Mouse (Mus musculus): Measurements from ENCODE around the gene Egfr.

Egfr gene

DNA sequence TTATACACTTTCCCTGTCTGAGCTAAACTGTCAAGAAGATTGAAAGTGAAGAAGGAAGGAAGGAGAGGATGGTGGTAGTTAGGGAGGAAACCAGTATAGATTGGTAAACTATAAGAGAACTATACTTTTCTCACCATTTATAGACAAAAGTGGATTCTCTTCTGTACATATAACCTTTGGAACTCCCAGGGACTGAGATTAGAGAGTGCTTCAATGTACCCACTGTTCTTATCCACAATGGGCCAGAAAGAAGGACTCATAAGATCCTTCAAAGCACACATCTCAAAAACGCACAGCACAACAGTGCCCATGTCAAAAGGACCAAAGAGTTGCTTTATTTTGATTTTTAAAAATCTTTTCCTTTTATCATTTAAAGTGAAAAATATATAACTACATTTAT is 148.2 kb downstream of the Egfr start:
- DNase-seq (ENCODE audit: low read depth), result no peak

DNA sequence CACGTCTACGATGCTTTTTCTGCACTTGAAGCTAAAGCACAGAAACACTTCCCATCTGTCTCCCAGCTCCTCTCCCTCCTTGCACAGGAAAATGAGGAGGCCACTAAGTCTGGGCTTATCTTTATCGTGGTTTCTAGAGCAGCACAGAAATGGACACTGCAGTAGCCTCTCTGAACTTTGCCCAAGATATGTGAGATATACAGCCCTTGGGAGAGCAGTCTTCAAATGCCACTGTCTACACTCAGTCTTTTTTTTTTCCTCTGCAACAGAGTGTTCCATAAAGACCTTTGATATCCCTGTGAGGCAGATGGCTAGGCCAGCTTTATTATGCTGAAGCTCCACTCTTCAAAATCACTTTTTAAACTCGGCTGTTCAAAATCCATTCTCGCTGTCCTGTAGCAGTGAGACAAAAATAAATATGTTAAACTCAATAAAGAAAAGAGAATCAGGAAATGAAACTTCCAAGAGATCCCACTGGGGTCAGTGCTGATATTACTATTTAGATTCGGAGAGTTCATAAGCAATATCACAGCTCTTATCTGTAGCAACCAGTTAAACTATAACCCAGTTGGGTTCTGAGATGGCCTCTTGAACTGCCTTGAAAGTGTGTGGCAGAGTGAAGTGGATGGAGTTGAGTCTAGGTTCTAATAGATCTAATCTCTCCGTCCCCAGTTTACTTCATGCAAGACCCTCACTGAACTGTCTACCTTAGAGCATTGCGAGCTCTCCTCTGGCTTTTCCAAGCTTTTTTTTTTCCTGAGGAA is 148.8 kb downstream of the Egfr start:
- no peak for DNase-seq (ENCODE audit: low read depth)

DNA sequence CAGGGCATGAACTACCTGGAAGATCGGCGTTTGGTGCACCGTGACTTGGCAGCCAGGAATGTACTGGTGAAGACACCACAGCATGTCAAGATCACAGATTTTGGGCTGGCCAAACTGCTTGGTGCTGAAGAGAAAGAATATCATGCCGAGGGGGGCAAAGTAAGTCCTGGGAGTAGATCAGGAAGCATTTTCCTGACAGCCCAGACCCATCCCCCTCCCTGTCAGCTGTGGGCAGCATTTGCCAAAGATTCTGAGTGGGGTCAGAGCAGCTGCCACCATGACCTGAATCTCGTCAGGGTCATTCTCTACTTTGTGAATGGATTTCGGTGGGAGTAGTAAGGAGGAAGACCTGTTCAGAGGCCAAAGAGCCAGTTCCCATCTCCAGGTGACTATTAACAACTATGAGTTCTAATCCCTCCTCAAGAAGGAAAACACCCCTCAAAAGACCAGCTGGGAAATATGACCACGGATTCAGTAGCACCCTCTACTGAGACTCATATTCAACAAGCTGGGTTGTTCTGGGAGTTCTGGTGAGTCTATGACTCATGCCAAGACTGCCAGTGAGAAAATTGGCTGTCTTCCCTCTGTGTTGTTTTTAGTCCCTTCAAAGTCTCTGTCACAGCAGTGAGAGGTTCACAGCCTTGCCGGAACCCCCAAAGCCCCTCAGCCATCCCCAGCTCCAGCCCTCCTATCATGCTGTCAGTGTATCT is 152.5 kb downstream of the Egfr start:
- DNase-seq (ENCODE audit: low read depth), result peak; percentile 61

GRCm38 (mm10) chr11:16905012-16905332 is 153.0 kb downstream of the Egfr start:
- DNase-seq (ENCODE audit: low read depth), result no peak

- DNase-seq (ENCODE audit: low read depth), result no peak
Observed at GRCm38 (mm10) chr11:16906530-16906929, 154.5 kb downstream of the Egfr start.

DNA sequence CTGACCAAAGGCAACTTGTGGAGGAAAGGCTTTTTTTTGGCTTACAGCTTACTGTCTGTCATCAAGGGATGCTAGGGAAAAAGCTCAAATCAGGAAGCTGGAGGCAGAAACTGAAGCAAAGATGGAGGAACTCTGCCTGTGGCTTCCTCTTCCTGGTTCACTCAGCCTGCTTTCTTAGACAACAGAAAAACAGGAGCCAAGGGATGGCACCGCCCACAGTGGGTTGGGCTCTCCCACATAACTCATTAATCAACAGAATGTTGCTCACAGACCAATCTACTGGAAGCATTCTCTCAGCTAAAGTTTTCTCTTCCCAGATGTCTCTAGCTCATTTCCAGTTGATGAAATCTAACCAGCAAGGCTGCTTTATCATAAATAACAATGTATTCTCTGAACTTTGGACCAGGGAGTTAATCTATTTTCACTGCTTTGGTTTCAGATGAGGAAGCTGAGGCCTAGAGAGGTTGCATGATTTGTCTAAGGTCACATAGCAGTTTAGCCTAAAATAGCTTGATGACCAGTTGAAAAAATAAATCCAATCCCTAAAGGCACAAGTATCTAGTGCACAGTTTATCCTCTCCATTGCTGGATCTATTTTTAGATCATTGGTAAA is 155.6 kb downstream of the Egfr start:
- peak; percentile 78 for DNase-seq (ENCODE audit: low read depth)

DNA sequence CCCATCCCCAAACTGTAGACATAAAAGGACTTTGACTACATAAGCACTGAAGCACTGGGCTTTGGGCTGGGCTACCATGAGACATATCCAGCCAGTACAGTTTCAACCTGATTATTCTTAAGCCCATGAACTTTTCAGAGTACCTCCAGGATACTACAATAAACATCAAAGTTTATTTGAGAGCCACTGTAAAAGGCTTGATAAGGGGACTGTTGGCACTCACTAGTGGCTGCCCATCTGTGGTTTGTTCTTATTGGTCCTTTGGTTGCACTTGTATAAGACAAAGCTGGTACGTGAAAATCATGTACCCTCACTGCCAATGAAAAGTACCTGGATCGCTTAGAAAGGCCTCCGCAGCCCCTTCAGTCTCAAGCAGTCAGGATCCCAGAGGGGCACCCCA is 162.8 kb downstream of the Egfr start:
- no peak for DNase-seq (ENCODE audit: low read depth)

GRCm38 (mm10) chr11:16915850-16916249 is 163.8 kb downstream of the Egfr start:
- DNase-seq (ENCODE audit: low read depth), result no peak

GRCm38 (mm10) chr11:16917512-16917911 is 165.5 kb downstream of the Egfr start:
- no peak for DNase-seq (ENCODE audit: low read depth)

- DNase-seq (ENCODE audit: low read depth), result no peak
Observed at GRCm38 (mm10) chr11:16932159-16932558, 180.2 kb downstream of the Egfr start.

DNA sequence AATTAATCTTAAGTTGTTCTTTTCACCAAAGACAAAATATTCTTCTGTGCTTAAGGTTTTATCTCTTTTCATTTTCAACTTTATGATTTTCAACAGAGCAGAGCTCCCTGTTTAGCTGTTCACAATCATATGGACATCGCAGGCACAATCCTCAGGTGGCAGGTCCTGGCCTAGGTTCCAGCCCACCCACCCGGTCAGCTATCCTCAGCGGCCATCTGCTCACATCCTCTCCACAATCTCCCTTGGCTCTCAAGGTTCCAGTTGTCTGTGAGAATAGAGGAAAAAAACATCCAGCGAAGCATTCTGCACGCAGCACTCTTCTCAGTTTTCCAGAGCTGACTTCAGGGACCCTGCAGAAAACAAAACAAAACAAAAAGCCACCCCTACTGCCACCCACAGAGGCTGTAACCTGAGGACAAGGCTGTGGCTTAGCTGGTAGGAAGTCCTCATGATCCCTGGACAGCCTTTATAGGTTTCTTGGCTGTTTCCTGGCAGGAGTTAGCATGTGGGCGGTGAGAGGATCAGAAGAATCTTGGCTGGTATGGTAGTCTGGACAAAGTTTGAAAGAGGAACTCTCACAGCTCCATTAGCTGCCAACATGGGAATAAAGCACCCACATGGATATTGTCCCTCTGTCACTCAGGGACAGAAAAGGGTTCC is 183.7 kb downstream of the Egfr start:
- DNase-seq (ENCODE audit: low read depth), result peak; percentile 17

DNA sequence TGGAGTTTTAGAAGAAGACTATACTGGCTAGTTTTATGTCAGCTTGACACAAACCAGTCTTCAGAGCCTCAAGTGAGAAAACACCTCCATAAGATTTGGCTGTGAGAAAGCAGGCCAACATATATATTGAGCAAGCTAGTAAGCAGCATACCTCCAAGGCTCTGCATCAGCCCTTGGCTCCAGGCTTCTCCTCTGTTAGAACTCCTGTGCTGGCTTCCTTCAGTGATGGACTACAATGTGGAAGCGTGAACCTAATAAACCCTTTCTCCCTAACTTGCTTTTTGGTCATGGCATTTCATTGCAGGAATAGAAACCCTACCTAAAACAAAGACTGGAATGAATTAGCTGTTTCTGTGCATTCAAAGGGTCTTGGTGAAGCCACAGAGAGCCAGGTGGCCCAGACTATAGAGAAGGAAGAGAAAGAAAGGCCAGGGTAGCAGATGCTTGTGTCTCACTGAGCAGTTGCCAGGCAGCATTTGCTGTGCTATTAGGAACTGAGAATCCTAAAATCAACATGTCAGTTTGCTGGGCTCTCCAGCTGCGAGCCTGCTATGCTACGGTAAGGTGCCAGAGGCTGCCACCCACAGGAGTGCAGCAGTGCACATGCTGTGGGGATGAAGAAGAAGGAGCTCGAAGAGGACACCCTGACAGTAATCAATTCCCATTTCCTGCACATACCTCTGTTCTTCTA is 189.2 kb downstream of the Egfr start:
- no peak for DNase-seq (ENCODE audit: low read depth)

DNA sequence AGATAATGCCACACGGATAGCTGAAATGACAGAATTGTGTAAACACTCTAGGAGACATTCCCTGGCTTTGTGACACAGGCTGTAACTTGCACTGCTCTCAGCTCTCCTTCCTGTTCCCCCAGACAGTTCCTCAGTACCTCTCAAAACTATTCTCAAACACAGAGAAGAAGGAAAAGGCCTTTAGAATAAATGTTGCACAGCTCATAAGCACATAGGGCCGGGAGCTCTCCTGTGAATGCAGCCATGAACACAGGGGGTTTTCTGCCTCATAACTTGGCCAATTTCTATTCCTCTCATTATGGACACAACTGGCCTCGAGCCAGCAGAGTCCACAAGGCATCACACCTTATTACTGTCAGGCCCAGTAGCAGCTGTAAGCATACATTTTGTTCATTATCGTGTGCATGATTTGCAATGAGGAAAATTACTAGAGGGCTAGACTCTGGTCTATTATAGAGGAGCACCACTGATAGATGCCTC is 190.0 kb downstream of the Egfr start:
- DNase-seq (ENCODE audit: low read depth), result no peak

DNA sequence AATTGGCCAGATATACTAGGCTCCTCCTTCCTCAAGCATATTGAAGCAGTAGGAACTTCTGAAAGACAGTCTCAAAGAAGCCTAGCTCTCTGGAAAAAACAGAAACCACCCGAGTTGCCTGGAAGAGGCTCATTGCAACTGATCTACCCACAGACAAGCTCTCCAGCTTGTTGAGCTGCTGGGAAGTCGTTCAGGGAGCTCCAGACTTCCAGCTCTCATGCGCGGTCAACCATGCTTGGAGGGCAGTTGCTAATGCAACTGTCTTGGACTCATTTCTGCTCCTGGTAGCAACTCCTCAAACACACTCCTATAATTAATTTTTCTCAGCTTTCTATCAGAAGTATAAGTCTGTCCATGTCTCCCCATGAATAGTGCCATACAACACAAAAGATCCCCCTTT is 191.0 kb downstream of the Egfr start:
- DNase-seq (ENCODE audit: low read depth), result no peak

DNA sequence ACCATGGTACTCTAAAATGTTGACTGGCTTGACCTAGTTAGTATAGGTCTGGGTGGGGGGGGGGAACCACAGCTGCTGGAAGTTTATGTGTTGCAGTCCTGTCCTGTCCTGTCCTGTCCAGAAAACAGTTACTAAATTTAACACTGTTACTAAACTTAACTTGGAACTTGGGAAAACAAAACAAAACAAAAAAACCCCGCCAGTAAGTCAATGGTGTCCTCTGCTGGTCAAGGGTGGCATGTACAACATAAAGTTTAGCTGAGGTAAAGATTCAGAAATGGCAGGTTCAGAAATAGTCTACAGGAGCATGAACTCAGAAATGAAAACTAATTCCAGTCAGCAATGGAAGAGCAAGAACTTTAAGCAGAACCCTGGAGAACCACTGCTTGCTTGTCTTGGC is 196.8 kb downstream of the Egfr start:
- peak; percentile 81 for DNase-seq (ENCODE audit: low read depth)

- no peak for DNase-seq (ENCODE audit: low read depth)
Observed at GRCm38 (mm10) chr11:16950226-16950975, 198.4 kb downstream of the Egfr start.

DNA sequence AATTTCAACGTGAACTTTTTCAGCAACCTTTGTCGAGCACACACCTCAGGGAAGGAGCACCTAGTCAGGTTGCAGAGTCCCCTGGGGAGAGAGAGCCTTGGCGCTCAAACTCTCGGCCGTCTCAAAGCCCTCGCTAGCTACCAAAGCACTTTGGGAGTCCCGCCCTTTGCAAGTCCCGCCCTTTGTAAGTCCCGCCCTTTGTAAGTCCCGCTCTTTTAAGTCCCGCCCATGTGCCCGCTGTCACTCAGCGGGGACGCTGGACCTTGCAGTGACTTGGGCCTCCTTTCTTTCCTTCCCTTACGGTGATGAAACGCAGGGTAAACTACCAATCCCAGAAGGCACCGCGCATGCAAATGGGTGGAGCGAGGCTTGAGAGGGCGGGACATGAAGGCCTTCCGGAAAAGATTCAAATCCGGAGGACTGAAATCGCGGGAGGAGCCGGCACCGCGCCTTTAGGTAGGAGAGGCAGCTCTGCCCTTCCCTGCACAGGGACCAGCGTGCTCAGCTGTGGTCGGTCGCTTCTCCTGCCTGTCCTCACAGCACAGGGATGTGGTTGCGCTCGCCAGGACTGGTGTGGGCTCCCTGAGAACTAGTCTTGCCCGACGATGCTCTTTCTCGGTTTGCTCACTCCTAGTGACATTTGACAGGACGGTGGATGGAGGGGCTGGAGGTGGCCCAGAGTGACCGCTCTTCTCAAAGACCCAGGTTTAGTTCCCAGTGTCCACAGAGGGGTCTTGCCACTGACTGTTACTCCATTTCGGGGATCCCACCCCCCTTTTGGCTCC is 199.2 kb downstream of the Egfr start, which contains the start of gene Fbxo48:
Gene Fbxo48 (plus strand): TSS at position 400 of the 785 bp plus-strand sequence.
- DNase-seq (ENCODE audit: low read depth), result peak; percentile 99

DNA sequence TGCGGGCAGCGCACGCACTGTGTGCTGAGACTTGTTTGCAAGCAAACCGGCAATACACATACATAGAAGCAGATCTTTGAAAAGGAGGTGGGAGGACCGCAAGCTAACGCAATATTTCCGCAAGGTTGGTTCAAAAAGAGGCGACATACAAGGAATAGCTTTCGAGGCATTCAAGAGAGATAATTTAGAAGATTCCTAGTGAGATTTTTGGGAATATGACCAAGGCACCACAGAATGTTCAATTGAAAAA is 199.7 kb downstream of the Egfr start:
- DNase-seq (ENCODE audit: low read depth), result no peak

DNA sequence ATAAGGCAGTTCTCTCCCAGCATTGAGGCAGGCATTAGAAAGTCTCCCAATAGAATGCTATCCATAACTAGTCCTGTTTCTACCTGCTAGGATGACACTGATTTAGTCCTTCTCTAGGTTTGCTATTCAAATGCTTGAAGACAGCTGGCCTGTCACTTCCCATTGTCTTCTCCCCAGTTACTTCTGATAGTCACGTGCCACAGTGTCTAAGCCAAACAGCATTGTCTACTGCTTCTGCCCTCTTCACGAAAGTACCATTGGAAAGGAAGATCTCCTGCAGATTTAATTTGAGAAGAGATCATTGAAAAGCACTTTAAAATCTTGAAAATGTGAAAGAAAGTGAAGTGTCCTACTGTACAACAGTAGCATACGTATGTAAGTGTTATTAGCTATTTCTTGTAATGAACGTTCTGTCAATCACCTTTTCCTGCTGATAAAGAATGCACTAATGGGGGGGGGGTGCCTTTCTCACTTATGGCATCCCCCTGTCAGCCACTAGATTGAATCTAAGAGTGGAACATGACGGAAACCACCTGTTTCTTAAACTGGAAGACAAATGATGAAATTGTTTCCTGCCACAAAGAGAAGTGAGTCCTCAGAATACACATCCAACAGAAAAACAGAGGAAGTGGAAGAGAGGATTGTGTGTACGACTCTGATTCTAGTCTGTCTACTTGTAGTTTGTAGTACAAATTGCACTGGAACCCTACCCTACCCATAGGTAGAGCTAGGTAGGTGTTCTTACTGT is 204.3 kb downstream of the Egfr start:
- no peak for DNase-seq (ENCODE audit: low read depth)

DNA sequence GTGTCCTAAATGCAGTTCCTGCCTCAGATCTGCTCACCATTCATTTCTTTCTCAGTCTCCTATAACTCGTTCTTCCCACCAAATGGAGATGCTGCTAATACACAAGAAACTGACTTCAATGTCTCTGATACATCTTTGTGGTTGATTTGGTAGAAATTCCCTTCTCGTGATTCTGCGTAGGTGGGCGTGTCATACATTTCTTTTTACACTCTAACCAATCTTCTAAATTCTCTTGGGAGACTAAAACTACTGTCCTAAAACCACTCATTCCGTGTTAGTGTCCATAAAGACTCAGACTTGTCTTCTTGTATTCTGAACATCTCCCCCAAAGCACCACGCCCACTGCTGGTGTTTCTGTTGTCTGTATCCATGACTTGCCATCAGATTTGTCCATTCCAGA is 205.0 kb downstream of the Egfr start:
- DNase-seq (ENCODE audit: low read depth), result no peak
